Mouse (Mus musculus) midbrain, embryonic 11.5 days (tissue): ENCODE data around the gene Csgalnact2. TPM values are rescaled to one million over a fixed set of nuclear protein-coding genes. Genes with fewer than 3 reads are reported as not detected.

Source experiments
- ATAC-seq: fragments of 200-750 bp; cut with Nextera tagmentation; 2 replicates; pipeline ENCODE4 v1.8.0; 2017; ENCODE audit warnings: moderate TSS enrichment, moderate library complexity; ENCODE audit not compliant: low FRiP score
- DNase-seq: peaks from one replicate; pipeline ENCODE4 v3.0.0; 2015; ENCODE audit warnings: low spot score; ENCODE audit errors: missing footprints
- H3K27ac ChIP-seq: fragments of 300-500 bp; sonication (generic); 2 replicates; pipeline ENCODE4 v1.5.1; 2014; ENCODE audit warnings: low read depth, low read length
- H3K27me3 ChIP-seq: fragments of 300-500 bp; sonication (generic); 2 replicates; pipeline ENCODE4 v1.6.1; 2014; ENCODE audit warnings: mild to moderate bottlenecking, low read length, moderate library complexity, mixed read lengths; ENCODE audit not compliant: control insufficient read depth, insufficient read depth
- H3K36me3 ChIP-seq: fragments of 300-500 bp; sonication (generic); 2 replicates; pipeline ENCODE4 v1.6.1; 2014; ENCODE audit warnings: mild to moderate bottlenecking, low read length, moderate library complexity, mixed read lengths; ENCODE audit not compliant: control insufficient read depth, insufficient read depth
- H3K4me1 ChIP-seq: fragments of 300-500 bp; sonication (generic); 2 replicates; pipeline ENCODE4 v1.6.1; 2014; ENCODE audit warnings: low read length; ENCODE audit not compliant: control insufficient read depth, insufficient read depth
- H3K4me2 ChIP-seq: fragments of 300-500 bp; sonication (generic); 2 replicates; pipeline ENCODE4 v1.6.1; 2014; ENCODE audit warnings: mild to moderate bottlenecking, moderate library complexity
- H3K4me3 ChIP-seq: fragments of 300-500 bp; sonication (generic); 2 replicates; pipeline ENCODE4 v1.5.1; 2014; ENCODE audit warnings: low read depth, low read length
- H3K9ac ChIP-seq: fragments of 300-500 bp; sonication (generic); 2 replicates; pipeline ENCODE4 v1.6.1; 2014; ENCODE audit warnings: low read length
- H3K9me3 ChIP-seq: fragments of 300-500 bp; sonication (generic); 2 replicates; pipeline ENCODE4 v1.6.1; 2016; ENCODE audit warnings: low read length; ENCODE audit not compliant: control insufficient read depth
- WGBS: fragments of 180-500 bp; shearing (Covaris S2); extraction: QIAGEN DNeasy Blood & Tissue Kit; methylation state at CpG from one replicate; pipeline ENCODE4 v1.1.7; 2014; 5-methylcytosine and 5-hydroxymethylcytosine counted together
- polyA plus RNA-seq: library from polyadenylated mRNA; unstranded; fragments of >200 nt; fragmentation: Nextera tagmentation; extraction: Ambion mirVana; gene quantifications from 2 replicates; pipeline ENCODE4 v1.2.1, GENCODE M21; 2014

The Csgalnact2 gene
- polyA plus RNA-seq, 1 experiment from 2014 or later: 8.1 TPM

- ATAC-seq (no peak), DNase-seq (no peak)
- H3K4me3 ChIP-seq: no peak overlapping the region
- WGBS: 68% methylated on average over 3 of the region's 3 CpGs
- no peaks in the 10 kb centered on the region for H3K27me3 ChIP-seq
- no peak overlapping the region for H3K9ac ChIP-seq
- no peaks in the 10 kb centered on the region for H3K4me1 ChIP-seq
- no peaks in the 10 kb centered on the region for H3K9me3 ChIP-seq
- no peak overlapping the region for H3K4me2 ChIP-seq
- no peak overlapping the region for H3K27ac ChIP-seq
- H3K36me3 ChIP-seq: no peaks in the 10 kb centered on the region
These were observed 64.8 kb downstream of the Csgalnact2 start for GRCm38 (mm10) chr6:118074151-118074550.

DNA sequence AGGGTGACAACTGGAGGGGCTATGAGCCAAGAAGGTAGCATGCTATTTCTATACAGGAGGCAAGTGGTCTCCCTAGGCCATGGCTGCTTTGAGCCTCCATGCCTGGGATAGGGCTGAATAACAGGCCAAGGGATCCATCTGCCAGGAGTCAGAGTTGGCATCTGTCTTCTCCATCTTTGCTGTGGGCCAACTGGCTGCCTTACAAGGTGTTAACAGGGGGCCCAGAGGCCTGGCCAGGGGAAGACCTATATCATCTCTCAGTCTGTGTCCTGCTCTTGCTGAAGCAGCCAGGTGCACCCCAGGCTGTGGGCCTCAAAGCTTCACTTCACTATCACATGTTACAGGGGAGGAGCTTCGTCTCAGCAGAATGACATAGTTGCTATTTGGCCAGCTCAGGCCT lies 66.8 kb downstream of the Csgalnact2 start:
- no peaks in the 10 kb centered on the region for H3K27me3 ChIP-seq
- no peak overlapping the region for H3K4me2 ChIP-seq
- DNase-seq: no peak
- ATAC-seq: no peak
- WGBS: 83% methylated on average over 1 of the region's 1 CpGs
- no peaks in the 10 kb centered on the region for H3K9me3 ChIP-seq
- no peaks in the 10 kb centered on the region for H3K4me1 ChIP-seq
- H3K9ac ChIP-seq: no peak overlapping the region
- no peak overlapping the region for H3K27ac ChIP-seq
- H3K4me3 ChIP-seq: no peak overlapping the region
- H3K36me3 ChIP-seq: no peaks in the 10 kb centered on the region

- no peaks in the 10 kb centered on the region; the same call in 1 of the 2 replicates for H3K27me3 ChIP-seq
- H3K4me3 ChIP-seq: no peak overlapping the region
- H3K9me3 ChIP-seq: no peaks in the 10 kb centered on the region
- no peak overlapping the region for H3K4me2 ChIP-seq
- no peak for DNase-seq
- H3K9ac ChIP-seq: no peak overlapping the region
- 64% methylated on average over 3 of the region's 3 CpGs for WGBS
- no peaks in the 10 kb centered on the region for H3K36me3 ChIP-seq
- ATAC-seq: no peak
- H3K27ac ChIP-seq: no peak overlapping the region
- H3K4me1 ChIP-seq: peaks cover 6% of the 10 kb centered on the region
These were observed 67.5 kb downstream of the Csgalnact2 start for GRCm38 (mm10) chr6:118071416-118071815.

- no peak for DNase-seq
- H3K27me3 ChIP-seq: no peaks in the 10 kb centered on the region; the same call in 1 of the 2 replicates
- H3K9me3 ChIP-seq: no peaks in the 10 kb centered on the region
- no peak overlapping the region for H3K4me2 ChIP-seq
- no peaks in the 10 kb centered on the region for H3K36me3 ChIP-seq
- peaks cover 11% of the 10 kb centered on the region for H3K4me1 ChIP-seq
- H3K9ac ChIP-seq: no peak overlapping the region
- 83% methylated on average over 4 of the region's 4 CpGs for WGBS
- ATAC-seq: no peak
- no peak overlapping the region for H3K27ac ChIP-seq
- no peak overlapping the region for H3K4me3 ChIP-seq
These were observed 68.0 kb downstream of the Csgalnact2 start for GRCm38 (mm10) chr6:118071013-118071350.

DNA sequence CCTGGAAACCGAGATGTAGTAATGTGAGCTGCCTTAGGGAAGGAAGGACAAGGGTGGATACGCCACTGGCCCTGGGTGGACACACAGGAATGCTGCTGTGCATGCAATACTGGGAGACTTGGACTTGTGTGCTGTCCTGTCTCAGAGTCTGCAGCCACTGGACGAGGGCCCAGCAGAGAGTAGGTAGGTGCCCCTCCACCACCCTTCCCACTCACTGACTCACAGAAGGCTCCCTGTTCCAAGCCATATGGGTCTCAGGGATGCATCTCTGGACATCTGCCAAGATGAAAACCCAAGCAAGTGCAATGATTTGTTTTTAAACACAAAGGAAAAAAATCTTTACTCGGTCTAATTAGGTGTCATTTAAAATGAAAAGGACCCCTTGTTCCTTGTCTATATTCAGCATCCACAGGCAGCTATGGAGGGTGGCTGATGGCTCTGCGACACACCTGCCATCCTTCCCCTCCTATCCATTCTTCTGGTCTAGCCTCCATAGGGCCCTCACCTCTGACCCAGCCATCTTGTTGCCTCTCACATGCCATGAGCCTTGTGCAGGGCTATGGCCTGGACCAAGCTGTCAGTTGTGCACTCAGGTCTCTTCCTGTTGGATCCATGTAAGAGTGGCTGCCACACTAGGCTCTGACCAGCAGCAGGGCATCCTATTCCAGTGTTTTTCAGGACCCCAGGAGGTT lies 68.5 kb downstream of the Csgalnact2 start:
- no peaks in the 10 kb centered on the region; the same call in 1 of the 2 replicates for H3K27me3 ChIP-seq
- H3K4me2 ChIP-seq: no peak overlapping the region
- ATAC-seq (no peak), DNase-seq (no peak)
- H3K9me3 ChIP-seq: no peaks in the 10 kb centered on the region
- H3K27ac ChIP-seq: no peak overlapping the region
- WGBS: 68% methylated on average over 5 of the region's 5 CpGs
- H3K4me1 ChIP-seq: peaks cover 16% of the 10 kb centered on the region
- H3K36me3 ChIP-seq: no peaks in the 10 kb centered on the region
- no peak overlapping the region for H3K9ac ChIP-seq
- no peak overlapping the region for H3K4me3 ChIP-seq

GRCm38 (mm10) chr6:118067720-118068119 lies 71.2 kb downstream of the Csgalnact2 start:
- Histone ChIP-seq H3K27me3 (no peaks in the 10 kb centered on the region; the same call in 1 of the 2 replicates), H3K4me1 (peaks cover 16% of the 10 kb centered on the region), H3K36me3 (no peaks in the 10 kb centered on the region), H3K9me3 (no peaks in the 10 kb centered on the region), H3K4me2 (no peak overlapping the region), H3K9ac (no peak overlapping the region), H3K4me3 (no peak overlapping the region), H3K27ac (no peak overlapping the region)
- no peak for DNase-seq
- WGBS: 64% methylated on average over 7 of the region's 7 CpGs
- no peak for ATAC-seq

- H3K4me2 ChIP-seq: peak overlapping the region; percentile 95
- ATAC-seq: peak; percentile 63
- no peaks in the 10 kb centered on the region; the same call in 1 of the 2 replicates for H3K27me3 ChIP-seq
- H3K4me3 ChIP-seq: peak overlapping the region; percentile 44
- H3K4me1 ChIP-seq: peaks cover 16% of the 10 kb centered on the region
- peak; percentile 85 for DNase-seq
- H3K9ac ChIP-seq: peak overlapping the region; percentile 60
- no peaks in the 10 kb centered on the region for H3K36me3 ChIP-seq
- no peak overlapping the region for H3K27ac ChIP-seq
- WGBS: 3% methylated on average over 38 of the region's 40 CpGs
- no peaks in the 10 kb centered on the region for H3K9me3 ChIP-seq
These were observed 72.5 kb downstream of the Csgalnact2 start for GRCm38 (mm10) chr6:118066199-118067081.

DNA sequence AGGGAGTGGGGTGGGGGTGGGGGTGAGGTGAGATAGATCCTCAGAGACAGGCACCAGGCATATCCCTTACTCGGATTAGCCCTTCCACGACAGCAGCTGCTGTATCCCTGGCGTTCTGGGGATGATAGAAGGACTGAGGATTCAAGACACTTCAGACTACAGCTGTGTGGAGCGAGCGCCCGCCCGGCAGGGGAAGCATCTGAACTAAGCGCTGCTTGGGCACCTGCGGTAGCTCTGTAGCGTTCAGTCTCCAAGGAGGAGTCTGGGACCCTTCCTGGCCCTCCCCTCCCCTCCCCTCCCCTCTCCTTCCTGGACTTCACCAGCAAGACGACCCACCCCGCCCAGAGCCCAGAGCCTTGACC lies 73.1 kb downstream of the Csgalnact2 start:
- Histone ChIP-seq H3K9ac (peak overlapping the region; percentile 60), H3K4me3 (peak overlapping the region; percentile 44), H3K9me3 (no peaks in the 10 kb centered on the region), H3K27me3 (no peaks in the 10 kb centered on the region; the same call in 1 of the 2 replicates), H3K4me2 (peak overlapping the region; percentile 95), H3K4me1 (peaks cover 16% of the 10 kb centered on the region), H3K27ac (no peak overlapping the region), H3K36me3 (no peaks in the 10 kb centered on the region)
- WGBS: 2% methylated on average over 10 of the region's 12 CpGs
- peak; percentile 95 for DNase-seq
- ATAC-seq: peak; percentile 51

DNA sequence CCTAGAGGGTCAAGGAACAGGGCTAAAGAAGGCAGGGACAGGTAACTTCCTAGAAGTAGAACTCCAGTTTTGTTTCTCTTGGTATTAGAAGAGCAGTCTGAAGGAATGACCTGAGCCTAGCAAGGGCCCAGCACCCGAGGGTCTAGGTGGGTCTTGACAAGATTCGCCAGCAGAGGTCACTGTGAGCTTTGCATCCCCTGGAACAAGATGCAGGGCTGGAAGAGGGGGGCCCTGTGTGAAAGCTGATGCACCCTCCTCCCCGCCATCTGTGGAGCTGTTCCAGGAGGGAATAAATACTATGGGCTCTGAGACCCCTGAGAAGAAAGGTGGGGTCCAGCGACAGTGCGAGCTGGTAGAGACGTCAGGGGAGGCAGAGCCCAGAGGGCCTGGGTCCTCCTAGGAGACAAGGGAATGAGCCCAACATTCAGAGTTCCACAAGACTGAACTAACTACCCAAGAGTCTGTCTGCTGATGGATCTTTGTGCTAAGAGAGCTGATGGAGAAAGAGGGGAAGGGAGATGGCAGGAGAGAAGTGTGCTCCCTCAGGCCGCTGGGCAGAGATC lies 73.9 kb downstream of the Csgalnact2 start:
- no peaks in the 10 kb centered on the region for H3K9me3 ChIP-seq
- no peak overlapping the region for H3K9ac ChIP-seq
- ATAC-seq (peak; percentile 45; the same call in 1 of the 2 replicates), DNase-seq (peak; percentile 93)
- WGBS: 11% methylated on average over 7 of the region's 7 CpGs
- H3K4me2 ChIP-seq: peak overlapping the region; percentile 95; the same call in 1 of the 2 replicates
- peaks cover 16% of the 10 kb centered on the region for H3K4me1 ChIP-seq
- H3K27ac ChIP-seq: no peak overlapping the region
- H3K36me3 ChIP-seq: no peaks in the 10 kb centered on the region
- H3K4me3 ChIP-seq: no peak overlapping the region
- no peaks in the 10 kb centered on the region; the same call in 1 of the 2 replicates for H3K27me3 ChIP-seq
